Mouse (Mus musculus): ENCODE data around the gene Zc3h7b. TPM values are rescaled to one million over a fixed set of nuclear protein-coding genes. Genes with fewer than 3 reads are reported as not detected.
"Not testable (repeated sequence)": the region's sequence is repeated elsewhere in the genome, so short reads cannot be mapped to it uniquely, and the experiment has no call there.

The Zc3h7b gene
- 41.2 and 50.6 TPM in 2 replicates for polyA plus RNA-seq (2011; ENCODE audit: insufficient read length, low read depth, missing spikeins)

- no peak within 1 kb of the TSS; the same call in 1 of the 2 replicates for H3K27ac ChIP-seq (ENCODE audit: insufficient read depth, low read length)
- TF ChIP-seq CTCF (IDR thresholded peaks at IDR 0.05; ENCODE audit: borderline replicate concordance, insufficient read depth, low read length) = no peak
- peak; percentile 76 for TF ChIP-seq POLR2A (IDR thresholded peaks at IDR 0.05; ENCODE audit: low read depth, low read length)
- H3K4me1 ChIP-seq (ENCODE audit: control insufficient read depth, insufficient read depth, low read length) = no peaks in the 10 kb centered on the region
- H3K4me3 ChIP-seq (ENCODE audit: insufficient read depth, low read length) = peak within 1 kb of the TSS; percentile 86
Observed at GRCm38 (mm10) chr15:81744992-81745600, at the start of gene Zc3h7b, which contains the start of gene Rangap1. Gene Zc3h7b (plus strand): TSS chr15:81745057. Gene Rangap1 (minus strand): TSS chr15:81745530.

GRCm38 (mm10) chr15:81697175-81697574 is 47.7 kb upstream of the Zc3h7b start, which contains the start of gene Chadl:
Gene Chadl (minus strand): TSS chr15:81697287.
- Histone ChIP-seq H3K4me1 (ENCODE audit: control insufficient read depth, insufficient read depth, low read length) (no peaks in the 10 kb centered on the region), H3K4me3 (ENCODE audit: insufficient read depth, low read length) (no peak within 1 kb of the TSS), H3K27ac (ENCODE audit: insufficient read depth, low read length) (no peak within 1 kb of the TSS)
- TF ChIP-seq POLR2A (IDR thresholded peaks at IDR 0.05; ENCODE audit: low read depth, low read length) (no peak), CTCF (IDR thresholded peaks at IDR 0.05; ENCODE audit: borderline replicate concordance, insufficient read depth, low read length) (no peak)

GRCm38 (mm10) chr15:81697847-81698246 is 47.0 kb upstream of the Zc3h7b start:
- Histone ChIP-seq H3K4me1 (ENCODE audit: control insufficient read depth, insufficient read depth, low read length) (no peaks in the 10 kb centered on the region), H3K4me3 (ENCODE audit: insufficient read depth, low read length) (no peak overlapping the region), H3K27ac (ENCODE audit: insufficient read depth, low read length) (no peak overlapping the region)
- TF ChIP-seq POLR2A (IDR thresholded peaks at IDR 0.05; ENCODE audit: low read depth, low read length) (no peak), CTCF (IDR thresholded peaks at IDR 0.05; ENCODE audit: borderline replicate concordance, insufficient read depth, low read length) (no peak)

- H3K4me3 ChIP-seq (ENCODE audit: insufficient read depth, low read length) = no peak overlapping the region
- TF ChIP-seq CTCF (IDR thresholded peaks at IDR 0.05; ENCODE audit: borderline replicate concordance, insufficient read depth, low read length) (no peak), POLR2A (IDR thresholded peaks at IDR 0.05; ENCODE audit: low read depth, low read length) (no peak)
- H3K27ac ChIP-seq (ENCODE audit: insufficient read depth, low read length) = no peak overlapping the region
- no peaks in the 10 kb centered on the region for H3K4me1 ChIP-seq (ENCODE audit: control insufficient read depth, insufficient read depth, low read length)
Observed at GRCm38 (mm10) chr15:81698532-81698931, 46.3 kb upstream of the Zc3h7b start.

GRCm38 (mm10) chr15:81700161-81700560 is 44.7 kb upstream of the Zc3h7b start:
- H3K4me3 ChIP-seq (ENCODE audit: insufficient read depth, low read length) = no peak overlapping the region
- H3K4me1 ChIP-seq (ENCODE audit: control insufficient read depth, insufficient read depth, low read length) = no peaks in the 10 kb centered on the region
- no peak overlapping the region for H3K27ac ChIP-seq (ENCODE audit: insufficient read depth, low read length)
- TF ChIP-seq CTCF (IDR thresholded peaks at IDR 0.05; ENCODE audit: borderline replicate concordance, insufficient read depth, low read length) (no peak), POLR2A (IDR thresholded peaks at IDR 0.05; ENCODE audit: low read depth, low read length) (no peak)

GRCm38 (mm10) chr15:81700601-81701000 is 44.3 kb upstream of the Zc3h7b start:
- no peak overlapping the region for H3K27ac ChIP-seq (ENCODE audit: insufficient read depth, low read length)
- no peak overlapping the region for H3K4me3 ChIP-seq (ENCODE audit: insufficient read depth, low read length)
- no peaks in the 10 kb centered on the region for H3K4me1 ChIP-seq (ENCODE audit: control insufficient read depth, insufficient read depth, low read length)
- TF ChIP-seq POLR2A (IDR thresholded peaks at IDR 0.05; ENCODE audit: low read depth, low read length) (no peak), CTCF (IDR thresholded peaks at IDR 0.05; ENCODE audit: borderline replicate concordance, insufficient read depth, low read length) (no peak)

GRCm38 (mm10) chr15:81701350-81701749 is 43.5 kb upstream of the Zc3h7b start:
- not testable (repeated sequence) for H3K27ac ChIP-seq (ENCODE audit: insufficient read depth, low read length); H3K4me1 ChIP-seq (ENCODE audit: control insufficient read depth, insufficient read depth, low read length); H3K4me3 ChIP-seq (ENCODE audit: insufficient read depth, low read length)

GRCm38 (mm10) chr15:81702306-81703093 is 42.4 kb upstream of the Zc3h7b start:
- H3K4me1 ChIP-seq (ENCODE audit: control insufficient read depth, insufficient read depth, low read length) = no peaks in the 10 kb centered on the region
- no peak overlapping the region for H3K4me3 ChIP-seq (ENCODE audit: insufficient read depth, low read length)
- TF ChIP-seq CTCF (IDR thresholded peaks at IDR 0.05; ENCODE audit: borderline replicate concordance, insufficient read depth, low read length) = no peak
- no peak for TF ChIP-seq POLR2A (IDR thresholded peaks at IDR 0.05; ENCODE audit: low read depth, low read length)
- H3K27ac ChIP-seq (ENCODE audit: insufficient read depth, low read length) = no peak overlapping the region

DNA sequence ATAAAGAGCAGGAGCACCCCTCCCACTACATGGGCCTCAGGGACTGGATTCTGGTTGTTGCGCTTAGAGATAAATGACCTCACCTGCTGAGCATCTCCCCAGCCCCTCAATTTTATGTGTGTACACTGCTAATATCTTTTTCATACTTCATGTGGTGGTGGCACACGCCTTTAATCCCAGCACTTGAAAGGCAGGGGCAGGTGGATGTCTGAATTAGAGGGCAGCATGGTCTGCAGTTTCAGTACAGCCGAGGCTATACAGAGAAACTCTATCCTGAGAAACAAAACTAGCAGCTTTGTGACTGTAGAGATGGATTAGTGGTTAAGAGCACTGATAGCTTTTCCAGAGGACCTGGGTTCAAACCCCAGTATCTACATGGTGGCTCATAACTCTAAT is 41.8 kb upstream of the Zc3h7b start:
- Histone ChIP-seq H3K4me3 (ENCODE audit: insufficient read depth, low read length) (no peak overlapping the region), H3K4me1 (ENCODE audit: control insufficient read depth, insufficient read depth, low read length) (no peaks in the 10 kb centered on the region), H3K27ac (ENCODE audit: insufficient read depth, low read length) (no peak overlapping the region)
- TF ChIP-seq CTCF (IDR thresholded peaks at IDR 0.05; ENCODE audit: borderline replicate concordance, insufficient read depth, low read length) (no peak), POLR2A (IDR thresholded peaks at IDR 0.05; ENCODE audit: low read depth, low read length) (no peak)

DNA sequence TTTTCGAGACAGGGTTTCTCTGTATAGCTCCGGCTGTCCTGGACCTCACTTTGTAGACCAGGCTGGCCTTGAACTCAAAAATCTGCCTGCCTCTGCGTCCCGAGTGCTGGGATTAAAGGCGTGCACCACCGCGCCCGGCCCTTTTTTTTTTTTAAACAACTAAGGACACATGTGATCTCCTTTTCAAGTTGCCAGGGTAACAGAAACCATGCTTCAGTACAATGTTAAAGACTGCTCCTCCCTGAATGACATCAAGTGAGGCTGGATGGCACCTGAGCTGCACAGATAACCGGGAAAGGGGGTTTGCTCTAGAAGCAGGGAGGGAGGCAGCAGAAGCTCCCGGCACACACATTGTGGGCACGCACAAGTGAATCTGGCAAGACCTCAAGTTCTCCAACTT is 35.9 kb upstream of the Zc3h7b start:
- no peaks in the 10 kb centered on the region for H3K4me1 ChIP-seq (ENCODE audit: control insufficient read depth, insufficient read depth, low read length)

More for the DNA sequence above, 35.9 kb upstream of the Zc3h7b start:
- Histone ChIP-seq H3K4me3 (ENCODE audit: insufficient read depth, low read length) (no peak overlapping the region), H3K27ac (ENCODE audit: insufficient read depth, low read length) (no peak overlapping the region)
- TF ChIP-seq POLR2A (IDR thresholded peaks at IDR 0.05; ENCODE audit: low read depth, low read length) (no peak), CTCF (IDR thresholded peaks at IDR 0.05; ENCODE audit: borderline replicate concordance, insufficient read depth, low read length) (no peak)

All from embryonic fibroblast, embryonic 13.5 days (primary cell).